Mouse (Mus musculus) lung, postnatal 25 days (tissue): Measurements from ENCODE around the gene Kcnk1.

Experiments
- DNase-seq: peaks from one replicate; pipeline ENCODE4 v3.0.0; 2022; ENCODE audit warnings: low spot score

Kcnk1 gene

DNA sequence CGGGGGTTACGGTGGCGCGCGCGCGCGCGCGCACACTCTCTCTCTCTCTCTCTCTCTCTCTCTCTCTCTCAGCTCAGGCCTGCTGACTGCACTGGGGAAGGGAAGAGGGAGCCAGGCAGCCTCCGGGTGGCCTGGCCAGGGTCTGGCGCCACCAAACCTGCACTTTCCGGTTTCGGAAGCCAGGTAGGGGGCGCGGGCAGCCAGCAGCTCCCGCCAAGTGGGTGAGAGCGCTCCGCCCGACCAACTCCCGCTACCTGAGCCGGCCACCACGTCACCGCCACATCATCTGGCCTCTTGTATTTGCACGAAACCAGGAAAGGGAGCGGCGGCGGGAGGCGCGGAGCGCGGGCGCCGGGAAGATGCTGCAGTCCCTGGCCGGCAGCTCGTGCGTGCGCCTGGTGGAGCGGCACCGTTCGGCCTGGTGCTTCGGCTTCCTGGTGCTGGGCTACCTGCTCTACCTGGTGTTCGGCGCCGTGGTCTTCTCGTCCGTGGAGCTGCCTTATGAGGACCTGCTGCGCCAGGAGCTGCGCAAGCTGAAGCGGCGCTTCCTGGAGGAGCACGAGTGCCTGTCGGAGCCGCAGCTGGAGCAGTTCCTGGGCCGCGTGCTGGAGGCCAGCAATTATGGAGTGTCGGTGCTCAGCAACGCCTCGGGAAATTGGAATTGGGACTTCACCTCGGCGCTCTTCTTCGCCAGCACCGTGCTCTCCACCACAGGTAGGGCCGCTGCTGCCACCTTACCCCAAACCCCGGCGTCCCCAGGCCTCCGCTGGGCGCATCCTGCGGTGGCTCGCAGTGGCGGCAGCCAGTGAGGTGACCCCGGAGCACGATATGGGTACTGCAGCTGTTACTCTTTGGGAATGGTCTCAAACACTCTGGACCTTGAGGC, at the start of gene Kcnk1:
Gene Kcnk1, plus strand, starts transcription at position 70 of the 886 bp plus-strand sequence.
- DNase-seq = peak; percentile 71

DNA sequence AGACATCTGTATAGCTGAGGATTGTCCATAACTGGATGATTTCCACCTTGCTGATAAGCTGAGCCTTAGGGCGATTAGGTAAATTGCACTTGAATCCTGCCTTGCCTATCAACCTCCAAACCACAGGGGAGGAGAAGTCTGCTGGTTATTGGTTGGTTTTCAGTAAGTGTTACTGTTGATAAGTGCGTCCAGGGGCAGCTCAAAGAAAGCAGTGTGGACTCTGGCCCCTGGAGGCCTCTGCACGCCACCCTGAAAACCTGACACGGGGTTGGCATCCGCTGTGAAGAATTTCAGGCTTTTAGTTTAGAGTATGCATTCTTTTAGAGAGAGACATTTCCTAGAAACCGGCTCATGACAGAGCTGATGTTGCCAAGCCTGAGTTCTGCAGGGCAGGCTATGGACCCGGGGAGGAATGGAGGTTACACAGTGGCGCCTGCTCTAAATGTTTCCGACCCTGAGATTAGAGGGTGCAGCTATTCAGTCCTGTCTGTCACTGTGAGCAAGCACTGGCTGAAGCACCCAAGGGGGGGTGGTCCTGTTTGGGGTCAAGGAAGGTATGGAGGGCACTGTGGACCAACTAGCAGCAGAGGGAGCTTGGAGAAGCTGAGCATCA, 46.2 kb upstream of the Kcnk1 start:
- DNase-seq = no peak

DNA sequence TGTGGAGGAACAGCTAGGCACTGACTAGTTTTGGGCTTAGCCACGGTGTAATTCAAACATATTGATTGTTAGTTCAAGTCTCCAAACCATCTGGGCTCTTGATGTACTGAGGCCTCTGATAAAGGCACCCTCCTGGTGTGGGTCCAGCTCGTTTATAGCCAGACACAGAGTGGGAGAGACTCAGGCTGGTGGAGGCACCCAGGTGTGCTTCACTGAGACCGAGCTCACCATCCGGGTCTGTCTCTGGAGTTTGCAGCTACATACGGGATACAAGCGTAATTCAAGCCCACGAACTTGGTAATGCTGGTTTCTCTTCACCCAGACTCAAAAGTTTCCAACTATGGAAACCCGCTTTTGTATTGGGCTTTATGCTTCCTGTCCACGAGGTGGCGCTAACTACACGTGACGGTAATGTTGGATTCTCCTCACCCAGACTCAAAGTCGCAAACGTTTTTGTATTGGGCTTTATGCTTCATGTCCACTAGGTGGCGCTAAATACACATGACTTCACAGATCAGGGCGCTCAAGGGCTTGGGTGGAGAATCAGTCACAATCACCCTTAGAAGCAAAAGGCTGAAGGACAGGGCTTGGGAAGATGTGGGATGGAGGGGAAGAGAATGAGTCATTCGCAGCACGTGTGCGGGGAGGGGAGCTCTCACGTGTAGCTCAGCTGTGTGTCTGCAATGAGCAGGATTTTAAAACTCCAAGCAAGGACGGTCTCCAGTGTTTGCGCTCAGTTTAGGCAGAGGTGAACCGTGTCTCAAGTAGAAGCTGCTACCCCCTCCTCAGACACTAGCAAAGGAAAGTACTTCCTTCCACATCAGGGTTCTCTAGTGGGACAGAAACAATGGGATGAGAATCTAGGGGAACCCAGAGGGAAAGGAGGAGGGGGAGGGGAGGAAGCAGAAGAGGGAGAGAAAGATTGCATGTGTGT, 44.7 kb upstream of the Kcnk1 start:
- peak; percentile 93 for DNase-seq

DNA sequence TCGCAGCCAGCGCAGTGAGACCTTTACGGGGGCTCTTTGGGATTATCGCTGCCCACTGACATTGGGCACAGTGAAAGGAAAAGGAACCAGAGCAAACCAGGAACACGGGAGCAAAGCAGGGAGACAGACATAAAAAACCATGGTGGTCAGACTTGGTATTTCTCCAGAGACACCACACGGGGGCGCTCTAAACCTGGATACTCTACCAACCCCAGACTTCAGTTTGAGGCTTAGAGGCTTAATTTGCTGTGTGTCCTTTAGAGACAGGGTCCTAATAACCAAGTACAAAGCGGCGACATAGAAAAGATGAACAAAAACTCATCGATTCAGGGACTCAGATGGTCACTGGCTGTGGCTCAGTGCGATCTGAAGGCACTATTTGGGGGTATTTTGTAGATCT, 39.3 kb upstream of the Kcnk1 start:
- peak; percentile 20 for DNase-seq

DNA sequence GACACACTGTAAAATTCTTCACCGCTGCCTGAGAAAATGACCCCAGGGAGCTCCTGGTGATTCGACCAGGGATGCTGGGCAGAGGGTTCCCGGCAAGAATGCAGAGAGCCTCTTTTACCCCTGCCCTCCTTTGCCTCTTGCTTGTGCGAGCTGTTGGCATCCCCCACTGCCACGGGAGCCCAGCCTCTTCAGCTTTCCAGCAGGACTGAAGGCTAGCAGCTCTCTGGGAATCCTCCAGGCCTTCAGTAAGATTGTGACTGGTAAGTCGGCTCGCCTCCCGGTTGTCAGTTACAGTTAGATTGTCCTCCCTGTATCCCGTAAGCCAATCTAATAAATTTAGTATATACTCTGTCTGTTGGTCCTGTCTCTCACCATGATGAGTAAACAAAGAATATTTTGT, 38.2 kb upstream of the Kcnk1 start:
- DNase-seq = no peak

DNA sequence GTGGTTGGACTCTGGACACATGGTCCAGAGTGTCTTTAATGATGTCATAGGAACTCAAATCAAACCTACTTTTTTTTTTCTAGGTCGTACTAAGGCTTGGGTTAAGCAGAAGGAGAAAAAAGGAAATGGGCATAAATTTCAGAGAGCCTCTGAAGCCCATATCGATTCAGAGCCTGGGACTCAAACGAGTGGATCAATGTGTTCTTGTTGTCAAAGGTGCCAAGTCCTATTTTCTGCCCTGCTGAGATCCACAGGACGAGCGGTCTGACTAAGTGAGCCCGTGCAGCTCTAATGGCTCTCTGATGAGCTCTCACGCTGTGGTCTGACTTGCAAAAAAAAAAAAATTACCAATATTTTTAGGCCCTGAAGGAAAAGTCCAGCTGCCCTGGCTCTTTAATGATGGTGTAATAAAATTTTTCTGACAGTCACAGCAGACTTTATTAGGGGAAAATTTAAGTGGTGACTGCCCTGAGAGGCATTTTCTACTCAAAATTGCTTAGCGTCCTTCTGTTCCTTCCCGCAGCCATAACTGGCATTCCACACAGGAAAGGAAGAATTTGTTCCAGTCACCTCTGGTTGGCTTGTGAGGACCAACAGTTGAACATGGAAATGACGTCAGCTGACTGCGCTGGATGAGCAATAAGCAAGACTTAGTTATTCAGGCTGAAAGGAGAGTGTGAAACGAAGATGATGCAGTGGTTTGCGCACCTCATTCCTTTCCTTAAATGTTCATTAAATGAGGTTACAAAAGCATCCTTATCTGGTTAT, 37.6 kb upstream of the Kcnk1 start:
- DNase-seq = no peak

DNA sequence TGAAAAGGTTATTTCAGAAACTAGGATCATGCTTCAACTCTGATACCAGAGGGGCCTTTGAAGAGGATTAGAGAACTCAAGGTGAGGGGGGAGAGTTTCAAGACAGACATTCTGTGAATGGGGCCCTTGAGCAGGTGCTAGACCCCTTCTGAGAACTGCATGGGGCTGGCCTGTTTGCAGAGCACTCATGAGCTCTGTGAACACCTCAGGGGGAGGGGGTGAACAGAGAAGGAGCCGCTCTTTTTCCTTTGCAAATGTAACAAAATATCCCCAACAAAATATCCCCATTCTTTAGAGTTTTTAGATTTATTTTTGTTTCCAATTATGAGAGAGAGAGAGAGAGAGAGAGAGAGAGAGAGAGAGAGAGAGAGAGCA, 37.0 kb upstream of the Kcnk1 start:
- DNase-seq = no peak

DNA sequence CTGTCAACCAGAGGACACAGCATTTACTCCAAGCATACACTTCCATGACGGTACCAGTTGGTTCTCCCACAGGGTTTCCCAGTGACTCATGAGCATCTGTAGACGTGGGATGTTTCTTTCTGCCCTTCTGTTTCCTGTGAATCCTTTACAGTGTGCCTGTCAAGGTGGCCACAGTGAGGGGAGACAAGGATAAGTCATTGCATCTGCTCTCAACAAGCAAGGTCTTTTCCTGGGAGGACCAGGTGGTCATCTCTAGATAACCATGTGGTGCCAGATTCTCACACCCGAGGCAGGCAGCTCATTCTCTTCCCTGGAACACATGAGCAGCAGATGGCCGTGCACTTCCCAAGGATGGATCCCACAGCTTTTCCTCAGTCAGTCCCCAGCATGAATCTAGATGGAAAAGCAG, 35.6 kb upstream of the Kcnk1 start:
- DNase-seq = no peak

DNA sequence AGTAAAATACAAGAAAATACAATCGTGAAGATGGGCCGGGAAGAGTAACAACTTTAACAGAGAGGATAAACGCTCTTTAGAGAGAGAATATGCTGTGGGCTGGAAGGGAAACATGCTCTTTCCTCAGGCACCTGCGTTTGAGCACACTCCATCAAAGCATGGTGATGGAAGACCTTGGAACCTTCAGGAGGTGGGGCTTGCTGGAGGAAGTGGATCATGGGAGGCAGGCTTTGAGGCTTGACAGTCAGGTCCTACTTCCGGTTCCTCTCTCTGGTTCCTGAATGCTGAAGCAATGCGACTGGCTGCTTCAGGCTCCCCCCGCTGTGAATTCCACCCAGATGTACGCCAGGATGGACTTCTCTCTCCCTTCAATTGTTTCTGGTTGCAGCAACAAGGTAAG, 34.9 kb upstream of the Kcnk1 start:
- DNase-seq = no peak

DNA sequence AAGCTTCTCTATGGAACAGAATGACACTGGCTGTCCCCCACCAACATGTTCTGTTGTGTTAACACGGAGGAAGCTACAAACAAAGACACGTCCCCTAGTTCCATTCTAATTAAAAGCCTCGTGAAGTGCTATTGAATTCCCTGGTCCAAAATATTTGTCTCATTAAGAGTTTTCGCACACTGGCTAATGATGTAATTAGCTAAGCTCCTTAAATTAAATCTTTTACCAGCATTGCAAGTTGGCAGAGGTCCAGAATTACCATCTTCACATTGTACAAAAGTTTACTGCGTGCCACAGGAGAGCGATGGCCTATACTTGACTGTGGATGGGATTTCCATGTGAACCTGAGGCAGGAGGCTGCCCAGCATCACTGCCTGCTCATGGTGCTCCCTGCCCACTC, 33.2 kb upstream of the Kcnk1 start:
- no peak for DNase-seq

DNA sequence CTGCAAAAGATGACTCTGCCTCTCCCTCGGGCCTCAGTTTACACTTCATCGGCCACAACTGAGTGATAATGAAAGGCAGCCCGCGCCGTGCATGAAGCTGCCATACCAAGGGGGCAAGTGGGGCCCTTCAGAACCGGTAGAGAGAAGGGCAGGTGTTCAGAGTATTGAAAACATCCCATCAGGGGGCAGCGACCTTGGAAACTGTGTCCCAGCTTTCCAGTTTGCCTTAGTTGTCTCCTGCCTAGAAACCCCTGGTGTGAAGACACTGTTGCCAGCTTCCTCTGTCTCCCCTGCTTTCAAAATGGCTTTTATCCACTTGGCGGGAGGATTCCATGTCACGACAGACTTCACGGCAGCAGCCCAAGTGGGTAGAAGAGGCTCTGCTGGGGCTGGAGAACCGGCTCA, 31.2 kb upstream of the Kcnk1 start:
- DNase-seq = no peak

DNA sequence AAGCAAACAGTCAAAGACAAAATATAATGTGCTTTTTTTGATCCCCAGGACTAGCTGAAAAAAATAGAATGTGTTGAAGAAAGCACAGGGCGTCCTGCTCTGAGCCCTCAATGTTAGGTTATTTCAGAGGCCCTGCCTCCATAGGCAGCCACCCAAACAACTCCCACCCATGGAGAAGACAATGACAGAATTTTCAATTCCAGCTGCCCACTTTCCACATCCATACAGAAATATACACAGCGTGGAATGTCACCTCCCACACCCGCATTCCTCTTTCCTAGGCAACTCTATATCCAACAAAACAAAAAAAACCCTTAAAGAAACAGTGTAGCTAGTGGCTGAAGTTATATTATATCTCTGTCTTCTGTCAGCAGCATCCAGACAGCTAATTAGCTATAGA, 23.6 kb upstream of the Kcnk1 start:
- DNase-seq = no peak

DNA sequence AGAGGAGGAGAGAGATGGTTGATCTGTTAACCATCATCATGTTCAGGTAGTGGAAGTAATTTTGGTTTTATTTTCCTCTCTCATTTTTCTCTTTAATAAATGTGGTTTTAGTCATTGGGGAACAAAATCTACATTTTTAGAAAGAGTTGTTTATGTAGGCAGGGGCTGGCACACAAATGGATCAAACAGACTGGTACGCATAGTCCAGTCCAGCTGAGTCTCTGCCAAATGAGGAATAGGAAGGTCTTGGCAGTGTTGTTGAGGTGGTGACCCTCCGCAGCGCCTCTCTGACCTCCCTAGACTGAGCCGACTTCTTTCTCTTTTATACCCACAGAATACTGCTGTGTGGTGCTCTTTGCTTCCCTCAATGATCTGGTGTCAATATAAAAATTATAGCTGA, 19.0 kb upstream of the Kcnk1 start:
- no peak for DNase-seq

DNA sequence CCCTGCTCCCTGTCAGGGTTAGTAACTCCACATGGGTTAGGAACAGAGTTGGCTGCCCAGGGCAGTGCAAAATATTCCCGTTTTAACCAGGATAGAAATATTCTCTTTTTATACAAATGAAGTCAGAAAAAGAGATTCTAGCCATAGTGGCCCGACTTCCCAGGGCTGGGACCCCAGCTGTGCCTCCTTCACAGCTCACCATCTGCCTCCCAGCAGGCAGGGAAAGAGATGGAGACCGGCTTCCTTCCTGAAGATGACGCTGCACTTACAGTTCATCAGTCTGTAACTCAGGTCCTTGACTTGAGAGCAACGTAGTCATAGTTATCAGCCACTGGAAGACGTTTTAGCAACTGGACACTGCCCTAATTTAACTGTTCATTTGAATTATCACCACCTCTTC, 14.1 kb upstream of the Kcnk1 start:
- no peak for DNase-seq

DNA sequence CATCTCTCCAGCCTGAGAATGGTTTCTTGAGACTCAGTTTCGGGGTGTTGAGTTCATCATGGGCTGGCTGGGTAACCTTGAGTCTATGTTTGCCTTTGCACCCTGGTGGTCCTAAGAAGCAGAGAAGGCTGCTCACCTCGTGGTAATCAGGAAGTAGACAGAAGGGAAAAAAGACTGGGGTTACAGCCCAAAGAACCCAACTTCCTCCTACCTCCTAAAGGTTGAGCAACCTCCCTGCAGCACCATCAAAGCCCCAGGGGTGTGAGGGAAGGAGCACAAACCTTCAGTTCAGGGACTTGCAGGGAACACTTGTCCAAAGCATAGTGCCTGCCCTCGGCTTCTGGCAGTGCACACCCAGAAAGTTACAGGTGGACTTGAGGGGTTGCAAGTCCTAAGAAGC, 11.5 kb upstream of the Kcnk1 start:
- DNase-seq = no peak

DNA sequence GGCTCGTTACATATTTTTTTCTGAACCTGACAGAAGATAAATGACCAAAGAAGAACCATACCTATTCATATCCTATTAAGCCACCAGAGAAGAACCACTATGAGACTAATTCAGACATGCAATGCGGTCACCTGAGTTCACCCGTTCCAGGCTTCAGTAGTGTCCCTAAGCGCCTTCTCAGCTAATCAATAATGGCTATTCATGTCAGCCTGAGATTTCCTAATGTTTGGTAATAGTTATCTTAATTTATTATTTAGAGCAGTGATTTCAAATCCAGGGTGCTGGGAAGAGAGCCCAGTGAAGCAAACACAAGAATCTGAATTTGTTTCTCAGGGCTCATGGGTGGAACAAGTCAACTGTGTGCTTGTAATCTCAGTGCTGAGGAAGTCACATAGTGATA, 10.8 kb upstream of the Kcnk1 start:
- DNase-seq = no peak

DNA sequence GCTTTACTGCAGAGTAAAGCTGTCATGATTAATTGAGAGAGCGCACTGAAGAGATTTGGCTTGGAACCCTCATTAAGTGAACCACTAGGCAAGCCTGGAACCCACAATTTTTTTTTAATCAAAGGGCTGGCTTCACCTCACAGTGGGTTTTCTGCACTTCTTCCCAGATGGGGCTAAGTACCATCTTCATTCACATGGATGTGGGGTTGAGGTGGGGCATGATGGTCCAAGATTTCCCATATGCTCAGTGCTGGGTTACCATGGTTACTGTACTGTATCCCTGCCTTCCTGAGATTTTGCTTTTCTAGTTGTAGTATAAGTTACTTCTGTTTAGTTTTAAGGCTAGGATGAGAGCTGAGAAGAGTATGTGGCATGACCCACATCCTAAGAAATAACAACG, 9.6 kb upstream of the Kcnk1 start:
- no peak for DNase-seq

DNA sequence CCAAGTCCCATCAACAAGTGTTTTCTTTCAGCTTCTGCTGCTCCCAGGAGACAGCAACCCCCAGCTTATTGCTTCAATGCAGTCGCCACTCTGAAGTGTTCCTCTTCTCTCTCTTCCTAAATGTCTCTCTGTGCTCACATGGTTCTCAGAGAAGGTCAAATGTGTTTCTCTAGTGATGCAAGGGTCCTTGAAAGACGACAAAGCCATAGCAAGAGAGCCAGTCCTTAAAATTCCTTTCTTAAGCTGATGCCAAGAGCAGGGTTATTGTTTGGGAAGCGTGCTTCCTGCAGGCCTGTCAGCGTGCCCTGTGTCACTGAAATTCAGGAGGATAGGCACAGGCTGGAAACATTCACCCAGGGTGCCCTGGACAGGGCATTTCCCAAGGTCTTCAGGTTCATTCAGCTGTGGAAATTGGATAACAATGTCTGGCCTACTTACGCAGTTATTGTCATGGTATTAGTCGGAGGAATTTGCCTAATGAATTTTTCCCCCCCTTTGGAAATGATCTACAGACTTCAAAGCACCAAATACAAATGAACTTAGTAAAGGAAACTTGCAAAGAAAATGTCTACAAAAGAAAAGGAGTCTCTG, 7.9 kb upstream of the Kcnk1 start:
- peak; percentile 24 for DNase-seq

DNA sequence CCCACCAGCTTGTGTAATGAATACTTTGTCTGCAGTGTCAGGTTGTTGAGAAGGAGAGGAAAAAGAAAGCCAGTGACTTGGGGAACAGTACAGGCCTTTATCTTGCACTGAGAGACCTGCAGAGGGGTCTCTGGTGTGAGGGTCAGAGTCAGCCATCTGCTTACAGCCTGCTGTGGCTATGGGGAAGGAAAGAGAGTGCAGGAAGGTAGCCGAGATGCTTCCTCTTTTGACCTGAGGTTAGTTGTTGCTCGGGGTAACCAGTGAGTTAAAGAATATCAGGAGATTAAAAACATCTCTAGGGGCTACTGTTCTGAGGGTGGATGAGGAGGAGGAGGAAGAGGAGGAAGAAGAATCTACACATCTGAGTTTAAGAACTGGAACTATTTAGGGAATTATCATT, 7.0 kb upstream of the Kcnk1 start:
- no peak for DNase-seq

DNA sequence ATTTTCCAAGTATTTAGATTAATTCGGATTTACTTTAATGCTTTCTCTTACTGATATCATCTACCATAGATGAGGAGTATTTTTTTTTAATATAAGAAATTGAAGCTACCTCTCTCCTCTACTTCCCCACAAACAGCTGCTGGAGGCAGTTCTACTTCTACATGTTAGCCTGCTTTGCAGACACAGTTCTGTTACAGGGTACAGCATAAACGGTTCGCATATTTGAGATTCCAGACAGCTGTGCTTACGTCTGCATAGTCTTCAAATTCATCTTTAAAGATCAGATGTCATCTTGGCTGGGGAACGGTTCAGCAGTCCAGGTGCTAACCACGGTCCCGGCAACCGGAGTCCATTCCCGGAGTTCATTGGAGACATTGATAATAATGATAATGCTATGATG, 1.3 kb upstream of the Kcnk1 start:
- no peak for DNase-seq

DNA sequence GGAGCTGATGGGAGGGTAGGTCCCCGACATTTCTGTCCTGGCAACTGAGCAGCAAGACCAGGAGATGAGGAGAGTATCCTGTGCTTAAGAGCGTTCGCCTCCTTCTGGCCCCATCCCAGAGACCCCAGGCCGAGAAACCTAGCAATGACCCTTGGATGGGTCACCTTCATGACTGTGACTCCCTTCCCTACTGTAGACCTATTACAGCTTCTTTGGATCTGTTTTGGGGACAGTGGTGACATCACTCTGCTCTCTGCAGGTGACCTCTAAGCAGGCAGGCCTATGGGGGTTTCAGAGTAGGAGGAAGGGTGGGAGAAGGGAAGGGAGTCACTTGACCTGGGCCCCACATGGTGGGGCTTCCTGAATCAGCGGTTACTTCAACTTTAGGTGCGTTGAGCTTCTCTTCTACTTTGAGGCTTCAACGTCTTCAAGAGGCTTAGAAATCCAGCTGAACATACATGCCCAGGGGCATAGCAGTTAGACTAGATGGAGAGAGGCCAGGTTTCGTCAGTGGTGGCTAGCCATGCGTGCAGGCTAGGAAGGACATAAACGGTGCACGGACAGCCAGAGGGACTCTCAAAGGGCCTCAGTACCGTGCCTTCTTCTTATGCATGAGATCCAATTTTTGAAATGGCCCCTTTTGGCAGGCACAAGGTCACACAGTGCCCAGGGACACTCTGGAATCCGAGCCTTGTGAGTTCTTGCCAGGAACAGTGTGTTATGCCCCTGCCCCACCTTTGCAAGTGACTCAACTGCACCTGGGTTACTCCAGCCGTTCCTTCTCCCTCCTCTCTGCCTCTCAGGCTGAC, 1.3 kb downstream of the Kcnk1 start:
- peak; percentile 68 for DNase-seq
